Mouse (Mus musculus) ES-Bruce4 (cell line): ENCODE data around the gene Scn8a.

Source experiments
- CTCF ChIP-seq: IDR thresholded peaks from one replicate; pipeline ENCODE4 v1.8.1; 2011; ENCODE audit warnings: low read depth, low read length
- POLR2A ChIP-seq: IDR thresholded peaks from one replicate; pipeline ENCODE4 v1.8.1; 2011; ENCODE audit warnings: low read length; ENCODE audit not compliant: insufficient read depth

- TF ChIP-seq CTCF (no peak), POLR2A (no peak)
These were observed 132.8 kb downstream of the Scn8a start for GRCm38 (mm10) chr15:101002466-101002865.
